Mouse (Mus musculus) limb, embryonic 14.5 days (tissue): ENCODE results near the gene Sh3rf3. TPM values are rescaled to one million over a fixed set of nuclear protein-coding genes. Genes with fewer than 3 reads are reported as not detected.

Experiments used
- ATAC-seq: fragments of 200-750 bp; cut with Nextera tagmentation; 2 replicates; pipeline ENCODE4 v1.8.0; 2017; ENCODE audit warnings: low read depth, moderate number of reproducible peaks, moderate TSS enrichment; ENCODE audit not compliant: low FRiP score
- DNase-seq: peaks from one replicate; pipeline ENCODE4 v3.0.0-alpha.2; 2015; ENCODE audit warnings: low spot score
- H3K27ac ChIP-seq: fragments of 300-500 bp; sonication (generic); replicated peaks from 2 replicates; pipeline ENCODE4 v1.5.1; 2014; ENCODE audit warnings: low read depth, mild to moderate bottlenecking, low read length, moderate library complexity, mixed read lengths
- H3K27me3 ChIP-seq: fragments of 300-500 bp; sonication (generic); 2 replicates; pipeline ENCODE4 v1.6.1; 2014; ENCODE audit warnings: low read length, mixed read lengths; ENCODE audit not compliant: control insufficient read depth, insufficient read depth
- H3K36me3 ChIP-seq: fragments of 300-500 bp; sonication (generic); 2 replicates; pipeline ENCODE4 v1.6.1; 2014; ENCODE audit warnings: mild to moderate bottlenecking, low read length, moderate library complexity, mixed read lengths; ENCODE audit not compliant: control insufficient read depth, insufficient read depth
- H3K4me1 ChIP-seq: fragments of 300-500 bp; sonication (generic); 2 replicates; pipeline ENCODE4 v1.6.1; 2014; ENCODE audit warnings: antibody characterized with exemption, low read length, mixed read lengths; ENCODE audit not compliant: control insufficient read depth, insufficient read depth
- H3K4me2 ChIP-seq: fragments of 300-500 bp; sonication (generic); replicated peaks from 2 replicates; pipeline ENCODE4 v1.6.1; 2014; ENCODE audit warnings: low read depth, mild to moderate bottlenecking, low read length, moderate library complexity; ENCODE audit not compliant: severe bottlenecking
- H3K4me3 ChIP-seq: fragments of 300-500 bp; sonication (generic); replicated peaks from 2 replicates; pipeline ENCODE4 v1.5.1; 2014; ENCODE audit warnings: low read length
- H3K9ac ChIP-seq: fragments of 300-500 bp; sonication (generic); 2 replicates; pipeline ENCODE4 v1.6.1; 2014; ENCODE audit warnings: mild to moderate bottlenecking, low read depth, low read length, moderate library complexity; ENCODE audit not compliant: severe bottlenecking
- H3K9me3 ChIP-seq: fragments of 300-500 bp; sonication (generic); 2 replicates; pipeline ENCODE4 v1.6.1; 2016; ENCODE audit warnings: low read length; ENCODE audit not compliant: control insufficient read depth
- POLR2A ChIP-seq: fragments of 200-500 bp; IDR thresholded peaks from 2 replicates; pipeline ENCODE4 v1.8.0; 2012; ENCODE audit warnings: inconsistent platforms, mild to moderate bottlenecking, moderate library complexity, borderline replicate concordance; ENCODE audit not compliant: insufficient read depth, insufficient read length; ENCODE audit errors: extremely low read depth
- WGBS: fragments of 180-500 bp; shearing (Covaris S2); extraction: QIAGEN DNeasy Blood & Tissue Kit; methylation state at CpG from one replicate; pipeline ENCODE4 v1.1.7; 2014; 5-methylcytosine and 5-hydroxymethylcytosine counted together
- polyA plus RNA-seq, 2 experiments: library from polyadenylated mRNA; depleted of rRNA in 1 of 2; stranded (reverse) in 1 of 2; unstranded in 1 of 2; fragments of >200 nt; fragmentation: Nextera tagmentation in 1 of 2; extraction: Ambion mirVana in 1 of 2; gene quantifications; 2 replicates each; pipeline versions ENCODE4 v1.2.1 to v1.2.3; 2012 to 2014

The Sh3rf3 gene
- polyA plus RNA-seq, 2 experiments: 2.6 to 4.0 TPM

GRCm38 (mm10) chr10:59011415-59011814, 198.3 kb downstream of the Sh3rf3 start:
- TF ChIP-seq POLR2A: no peak
- Histone ChIP-seq H3K27me3 (no peaks in the 10 kb centered on the region), H3K36me3 (no peaks in the 10 kb centered on the region), H3K4me2 (no peak overlapping the region), H3K4me1 (no peaks in the 10 kb centered on the region), H3K9me3 (no peaks in the 10 kb centered on the region), H3K9ac (no peak overlapping the region), H3K4me3 (no peak overlapping the region), H3K27ac (no peak overlapping the region)
- WGBS: 92% methylated on average over 7 of the region's 7 CpGs
- ATAC-seq (no peak), DNase-seq (no peak)

GRCm38 (mm10) chr10:59013618-59014017, 200.5 kb downstream of the Sh3rf3 start:
- no peak overlapping the region for H3K27ac ChIP-seq

GRCm38 (mm10) chr10:59019302-59019973, 206.3 kb downstream of the Sh3rf3 start:
- H3K4me2 ChIP-seq: no peak overlapping the region
- no peak for TF ChIP-seq POLR2A
- no peak overlapping the region for H3K4me3 ChIP-seq
- ATAC-seq (no peak), DNase-seq (no peak)
- no peaks in the 10 kb centered on the region for H3K9me3 ChIP-seq
- no peak overlapping the region for H3K9ac ChIP-seq
- no peaks in the 10 kb centered on the region for H3K4me1 ChIP-seq
- WGBS: 71% methylated on average over 3 of the region's 3 CpGs
- no peaks in the 10 kb centered on the region for H3K36me3 ChIP-seq
- no peak overlapping the region for H3K27ac ChIP-seq
- no peaks in the 10 kb centered on the region for H3K27me3 ChIP-seq

More at GRCm38 (mm10) chr10:59013618-59014017, 200.5 kb downstream of the Sh3rf3 start:
- no peak overlapping the region for H3K4me2 ChIP-seq
- no peaks in the 10 kb centered on the region for H3K9me3 ChIP-seq
- no peak overlapping the region for H3K4me3 ChIP-seq
- TF ChIP-seq POLR2A: no peak
- no peak for DNase-seq
- ATAC-seq: no peak
- WGBS: 84% methylated on average over 9 of the region's 9 CpGs
- H3K4me1 ChIP-seq: no peaks in the 10 kb centered on the region
- H3K27me3 ChIP-seq: no peaks in the 10 kb centered on the region
- no peak overlapping the region for H3K9ac ChIP-seq
- no peaks in the 10 kb centered on the region for H3K36me3 ChIP-seq

- no peak overlapping the region for H3K4me2 ChIP-seq
- no peak for DNase-seq
- ATAC-seq: no peak
- no peaks in the 10 kb centered on the region for H3K9me3 ChIP-seq
- no peak overlapping the region for H3K9ac ChIP-seq
- TF ChIP-seq POLR2A: no peak
- H3K36me3 ChIP-seq: no peaks in the 10 kb centered on the region
- H3K4me1 ChIP-seq: no peaks in the 10 kb centered on the region
- 90% methylated on average over 4 of the region's 4 CpGs for WGBS
- no peak overlapping the region for H3K4me3 ChIP-seq
- no peak overlapping the region for H3K27ac ChIP-seq
- H3K27me3 ChIP-seq: no peaks in the 10 kb centered on the region
Observed at GRCm38 (mm10) chr10:59050434-59050833, 237.3 kb downstream of the Sh3rf3 start.

GRCm38 (mm10) chr10:59056294-59056693, 243.1 kb downstream of the Sh3rf3 start:
- Histone ChIP-seq H3K4me2 (no peak overlapping the region), H3K4me3 (no peak overlapping the region), H3K9me3 (no peaks in the 10 kb centered on the region), H3K9ac (no peak overlapping the region), H3K27ac (no peak overlapping the region), H3K27me3 (no peaks in the 10 kb centered on the region), H3K36me3 (no peaks in the 10 kb centered on the region), H3K4me1 (no peaks in the 10 kb centered on the region)
- 53% methylated on average over 6 of the region's 6 CpGs for WGBS
- ATAC-seq: no peak
- TF ChIP-seq POLR2A: no peak
- DNase-seq: no peak
